Comparison of ENCODE assay signal across 9 mouse cellular contexts in the genomic region with DNA sequence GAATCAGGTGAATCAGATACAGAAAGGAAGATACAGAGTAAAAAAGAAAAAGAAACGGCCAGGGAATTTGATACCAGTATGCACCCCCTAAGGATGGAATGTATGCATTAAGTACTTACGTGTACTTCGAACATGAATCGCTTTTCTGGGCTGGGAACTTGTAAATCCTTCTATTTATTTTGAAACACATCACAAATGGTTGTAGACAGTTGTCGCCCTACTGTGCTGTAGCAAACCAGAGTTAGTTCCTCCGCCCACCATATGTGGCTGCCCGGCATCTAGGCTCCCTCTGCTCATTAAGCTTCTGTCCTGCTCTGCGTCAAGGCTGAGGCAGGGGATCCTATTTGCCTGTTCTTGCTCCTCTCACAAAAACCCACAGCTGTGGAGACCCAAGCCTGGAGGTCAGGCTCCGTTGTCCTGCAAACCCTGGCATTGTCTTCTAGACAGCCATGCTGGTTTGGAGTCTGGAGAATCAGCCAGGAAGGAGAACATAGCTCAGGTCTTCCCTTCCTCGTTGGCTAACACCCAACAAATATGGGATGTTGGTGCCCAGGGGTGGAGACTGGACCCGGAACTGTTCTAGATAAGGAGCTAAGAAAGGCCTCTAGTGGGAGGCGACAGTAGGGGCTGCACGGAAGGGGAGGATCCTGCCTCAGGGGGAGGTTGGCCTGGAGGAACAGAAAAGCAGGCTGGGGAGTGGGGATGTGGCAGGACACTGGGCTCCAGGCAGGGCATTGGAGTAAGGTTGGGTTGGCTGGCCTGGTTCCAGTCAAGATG.
DNase-seq lines count a peak whose midpoint lies in the region; ATAC-seq lines count a peak whose summit lies in the region.
"Had no signal": no experiment of that assay in that cellular context is flagged by ENCODE, and none has a peak within 500 bp of the region (broad histone marks: within the 10 kb centered on the region; RNA-seq: fewer than 3 reads in every experiment).

No protein-coding gene starts in this region.

- no peak for DNase-seq in hindbrain, embryonic 10.5 days (ENCODE audit: low spot score)
- DNase-seq in hindbrain, embryonic 11.5 days (ENCODE audit: low spot score), result no peak
- peak; percentile 51 for DNase-seq in liver
- no peak for DNase-seq in gastrocnemius, adult 18-20 months (ENCODE audit: low spot score)
- DNase-seq in thymus, postnatal 25 days, result no peak
- no peak for DNase-seq in yolk sac, embryonic 10.5 days (ENCODE audit: low spot score)

- H3K27ac ChIP-seq in hindbrain, embryonic 10.5 days, result peak overlapping the region; percentile 70
- H3K27ac ChIP-seq in hindbrain, embryonic 11.5 days (ENCODE audit: low read depth, low read length), result no peak overlapping the region
- H3K27ac ChIP-seq in heart, embryonic 12.5 days (ENCODE audit: poor library complexity, severe bottlenecking), result peak overlapping the region; percentile 66

- H3K4me3 ChIP-seq in hindbrain, embryonic 10.5 days, result no peak overlapping the region
- no peak overlapping the region for H3K4me3 ChIP-seq in hindbrain, embryonic 11.5 days (ENCODE audit: low read depth, low read length)
- H3K4me3 ChIP-seq in heart, embryonic 12.5 days, result no peak overlapping the region

- H3K27me3 ChIP-seq in hindbrain, embryonic 10.5 days (ENCODE audit: insufficient read depth, poor library complexity, severe bottlenecking), result no peaks in the 10 kb centered on the region
- no peaks in the 10 kb centered on the region for H3K27me3 ChIP-seq in hindbrain, embryonic 11.5 days (ENCODE audit: control insufficient read depth, insufficient read depth, low read length)
- no peaks in the 10 kb centered on the region for H3K27me3 ChIP-seq in heart, embryonic 12.5 days (replicated peaks)

- H3K9ac ChIP-seq in hindbrain, embryonic 11.5 days (ENCODE audit: low read depth, low read length), result no peak overlapping the region
- no peak overlapping the region for H3K9ac ChIP-seq in heart, embryonic 12.5 days

- WGBS in hindbrain, embryonic 10.5 days, result 68% methylated on average over 13 of the region's 13 CpGs
- 74% methylated on average over 13 of the region's 13 CpGs for WGBS in hindbrain, embryonic 11.5 days
- WGBS in heart, embryonic 12.5 days, result 51% methylated on average over 13 of the region's 13 CpGs

- no peak overlapping the region for H3K4me2 ChIP-seq in hindbrain, embryonic 11.5 days (replicated peaks; ENCODE audit: low read depth, low read length)
- 0 out of 2 replicates have a peak overlapping the region, but pooled peaks have one; percentile 13 for H3K4me2 ChIP-seq in heart, embryonic 12.5 days

- H3K36me3 ChIP-seq in hindbrain, embryonic 10.5 days, result peaks cover 22% of the 10 kb centered on the region; the same call in 1 of the 2 replicates
- H3K36me3 ChIP-seq in hindbrain, embryonic 11.5 days (ENCODE audit: control insufficient read depth, insufficient read depth, low read length), result no peaks in the 10 kb centered on the region
- 0 out of 2 replicates have a peak, but pooled peaks cover 2% of the 10 kb centered on the region for H3K36me3 ChIP-seq in heart, embryonic 12.5 days

- ATAC-seq in hindbrain, embryonic 11.5 days (ENCODE audit: low FRiP score), result no peak
- peak; percentile 56; the same call in 1 of the 2 replicates for ATAC-seq in heart, embryonic 12.5 days (ENCODE audit: insufficient number of reproducible peaks, low FRiP score)
- peak; percentile 80 for ATAC-seq in megakaryocyte progenitor cell, adult 5-6 weeks (replicated peaks; ENCODE audit: poor library complexity)
- ATAC-seq: forebrain, embryonic 16.5 days had no signal

- no peaks in the 10 kb centered on the region for H3K9me3 ChIP-seq in hindbrain, embryonic 10.5 days
- no peaks in the 10 kb centered on the region for H3K9me3 ChIP-seq in hindbrain, embryonic 11.5 days (ENCODE audit: control insufficient read depth, low read length)
- no peaks in the 10 kb centered on the region for H3K9me3 ChIP-seq in heart, embryonic 12.5 days (replicated peaks)

- H3K4me1 ChIP-seq in hindbrain, embryonic 10.5 days (replicated peaks), result peaks cover 52% of the 10 kb centered on the region
- H3K4me1 ChIP-seq in hindbrain, embryonic 11.5 days (replicated peaks; ENCODE audit: control insufficient read depth, insufficient read depth, low read length), result no peaks in the 10 kb centered on the region; the same call in 1 of the 2 replicates
- peaks cover 41% of the 10 kb centered on the region for H3K4me1 ChIP-seq in heart, embryonic 12.5 days (replicated peaks)
